Mouse (Mus musculus) lung, embryonic 16.5 days (tissue): ENCODE measurements around the gene Gm21663. TPM values are rescaled to one million over a fixed set of nuclear protein-coding genes. Genes with fewer than 3 reads are reported as not detected.
"Not testable (repeated sequence)": the region's sequence is repeated elsewhere in the genome, so short reads cannot be mapped to it uniquely, and the experiment has no call there.

Experiments
- ATAC-seq: fragments of 200-750 bp; cut with Nextera tagmentation; 2 replicates; pipeline ENCODE4 v1.8.0; 2017; ENCODE audit warnings: low read depth, mild to moderate bottlenecking, moderate library complexity
- H3K27ac ChIP-seq: fragments of 300-500 bp; sonication (generic); 2 replicates; pipeline ENCODE4 v1.5.1; 2014; ENCODE audit warnings: mild to moderate bottlenecking, control low read depth, low read length
- H3K27me3 ChIP-seq: fragments of 300-500 bp; sonication (generic); 2 replicates; pipeline ENCODE4 v1.6.1; 2014; ENCODE audit warnings: low read depth, low read length, mixed read lengths; ENCODE audit not compliant: control insufficient read depth, insufficient read depth
- H3K36me3 ChIP-seq: fragments of 300-500 bp; sonication (generic); 2 replicates; pipeline ENCODE4 v1.6.1; 2014; ENCODE audit warnings: low read length; ENCODE audit not compliant: control insufficient read depth, insufficient read depth
- H3K4me1 ChIP-seq: fragments of 300-500 bp; sonication (generic); replicated peaks from 2 replicates; pipeline ENCODE4 v1.6.1; 2014; ENCODE audit warnings: low read length, mixed read lengths; ENCODE audit not compliant: control insufficient read depth, insufficient read depth
- H3K4me2 ChIP-seq: fragments of 300-500 bp; sonication (generic); 2 replicates; pipeline ENCODE4 v1.6.1; 2014; ENCODE audit warnings: low read depth, low read length, control low read depth
- H3K4me3 ChIP-seq: fragments of 300-500 bp; sonication (generic); 2 replicates; pipeline ENCODE4 v1.5.1; 2014; ENCODE audit warnings: mild to moderate bottlenecking, low read length, control low read depth
- H3K9ac ChIP-seq: fragments of 300-500 bp; sonication (generic); 2 replicates; pipeline ENCODE4 v1.6.1; 2014; ENCODE audit warnings: low read length, control low read depth
- H3K9me3 ChIP-seq: fragments of 300-500 bp; sonication (generic); 2 replicates; pipeline ENCODE4 v1.6.1; 2016; ENCODE audit warnings: low read length; ENCODE audit not compliant: control insufficient read depth
- WGBS: fragments of 180-500 bp; shearing (Covaris S2); extraction: QIAGEN DNeasy Blood & Tissue Kit; methylation state at CpG from one replicate; pipeline ENCODE4 v1.1.7; 2014; 5-methylcytosine and 5-hydroxymethylcytosine counted together
- polyA plus RNA-seq: library from polyadenylated mRNA; unstranded; fragments of >200 nt; fragmentation: Nextera tagmentation; extraction: Ambion mirVana; gene quantifications from 2 replicates; pipeline ENCODE4 v1.2.1, GENCODE M21; 2015

Gene Gm21663
- not detected in 2 replicates for polyA plus RNA-seq

- not testable (repeated sequence) for H3K27ac ChIP-seq, H3K4me1 ChIP-seq, H3K27me3 ChIP-seq, H3K9me3 ChIP-seq, H3K4me2 ChIP-seq, H3K9ac ChIP-seq, H3K36me3 ChIP-seq, H3K4me3 ChIP-seq, ATAC-seq
- WGBS = 47% methylated on average over 2 of the region's 2 CpGs
Measured at GRCm38 (mm10) chr5:25942281-25942680, at the start of gene Gm21663. TSS of gene Gm21663 (minus strand) at chr5:25942381.

- WGBS = no CpG with 5 or more reads among the region's 3 CpGs
- ATAC-seq, H3K4me2 ChIP-seq, H3K27me3 ChIP-seq, H3K27ac ChIP-seq, H3K9ac ChIP-seq, H3K9me3 ChIP-seq, H3K36me3 ChIP-seq, H3K4me3 ChIP-seq, H3K4me1 ChIP-seq: not testable (repeated sequence)
Measured at GRCm38 (mm10) chr5:25988550-25988949, 46.4 kb upstream of the Gm21663 start, which contains the start of gene Gm21698. TSS of gene Gm21698 (minus strand) at chr5:25988650.

GRCm38 (mm10) chr5:25972563-25972962 lies 30.4 kb upstream of the Gm21663 start, which contains the start of gene Gm21680:
TSS of gene Gm21680 (minus strand) at chr5:25972663.
- H3K4me2 ChIP-seq, H3K27me3 ChIP-seq, H3K4me3 ChIP-seq, H3K9ac ChIP-seq, H3K36me3 ChIP-seq, H3K27ac ChIP-seq, ATAC-seq, H3K9me3 ChIP-seq, H3K4me1 ChIP-seq: not testable (repeated sequence)
- no CpG with 5 or more reads among the region's 2 CpGs for WGBS

- not testable (repeated sequence) for H3K4me3 ChIP-seq, H3K9me3 ChIP-seq, H3K4me1 ChIP-seq, H3K9ac ChIP-seq, H3K4me2 ChIP-seq, H3K27me3 ChIP-seq, H3K36me3 ChIP-seq, H3K27ac ChIP-seq, ATAC-seq
- WGBS = 42% methylated on average over 16 of the region's 17 CpGs
Measured at GRCm38 (mm10) chr5:25957050-25957449, 14.9 kb upstream of the Gm21663 start.

GRCm38 (mm10) chr5:25956611-25957010 lies 14.4 kb upstream of the Gm21663 start:
- 16% methylated on average over 28 of the region's 32 CpGs for WGBS
- not testable (repeated sequence) for H3K36me3 ChIP-seq, H3K9ac ChIP-seq, ATAC-seq, H3K27ac ChIP-seq, H3K4me1 ChIP-seq, H3K9me3 ChIP-seq, H3K27me3 ChIP-seq, H3K4me2 ChIP-seq, H3K4me3 ChIP-seq

GRCm38 (mm10) chr5:25954317-25954716 lies 12.1 kb upstream of the Gm21663 start, which contains the start of gene Gm21671:
TSS of gene Gm21671 (minus strand) at chr5:25954417.
- H3K27ac ChIP-seq, H3K36me3 ChIP-seq, H3K4me1 ChIP-seq, H3K27me3 ChIP-seq, H3K4me3 ChIP-seq, H3K9me3 ChIP-seq, H3K4me2 ChIP-seq, ATAC-seq, H3K9ac ChIP-seq: not testable (repeated sequence)
- 72% methylated on average over 2 of the region's 2 CpGs for WGBS

- H3K4me3 ChIP-seq, H3K27ac ChIP-seq, ATAC-seq, H3K36me3 ChIP-seq, H3K9ac ChIP-seq, H3K27me3 ChIP-seq, H3K4me1 ChIP-seq, H3K9me3 ChIP-seq, H3K4me2 ChIP-seq: not testable (repeated sequence)
- WGBS = 79% methylated on average over 2 of the region's 2 CpGs
Measured at GRCm38 (mm10) chr5:25945391-25945790, 3.2 kb upstream of the Gm21663 start.

- WGBS = 50% methylated on average over 1 of the region's 1 CpGs
Measured at GRCm38 (mm10) chr5:25891321-25891720, 50.9 kb downstream of the Gm21663 start.

GRCm38 (mm10) chr5:25889746-25890382 lies 52.3 kb downstream of the Gm21663 start:
- 31% methylated on average over 3 of the region's 3 CpGs for WGBS

More at GRCm38 (mm10) chr5:25891321-25891720, 50.9 kb downstream of the Gm21663 start:
- H3K27me3 ChIP-seq = no peaks in the 10 kb centered on the region
- no peak overlapping the region for H3K9ac ChIP-seq
- no peak overlapping the region for H3K4me3 ChIP-seq
- no peak overlapping the region for H3K27ac ChIP-seq
- H3K4me2 ChIP-seq = no peak overlapping the region
- H3K36me3 ChIP-seq = no peaks in the 10 kb centered on the region
- ATAC-seq = no peak
- H3K9me3 ChIP-seq = no peaks in the 10 kb centered on the region
- no peaks in the 10 kb centered on the region for H3K4me1 ChIP-seq

More at GRCm38 (mm10) chr5:25889746-25890382, 52.3 kb downstream of the Gm21663 start:
- no peak overlapping the region for H3K4me2 ChIP-seq
- no peak overlapping the region for H3K9ac ChIP-seq
- H3K4me3 ChIP-seq = no peak overlapping the region
- no peaks in the 10 kb centered on the region for H3K4me1 ChIP-seq
- H3K9me3 ChIP-seq = peaks cover 3% of the 10 kb centered on the region; the same call in 1 of the 2 replicates
- ATAC-seq = no peak
- H3K27ac ChIP-seq = no peak overlapping the region
- H3K36me3 ChIP-seq = no peaks in the 10 kb centered on the region
- no peaks in the 10 kb centered on the region for H3K27me3 ChIP-seq
